Mouse (Mus musculus) erythroblast, embryonic 14.5 days (primary cell): ENCODE measurements around the gene Ankrd44.

Source experiments
- GATA1 ChIP-seq: IDR thresholded peaks from 2 replicates; pipeline ENCODE4 v1.6.1; 2012; ENCODE audit warnings: low read length, inconsistent platforms, mixed read lengths
- TAL1 ChIP-seq: IDR thresholded peaks from 3 replicates; pipeline ENCODE4 v1.6.1; 2012; ENCODE audit warnings: low read length, inconsistent platforms, mixed read lengths

- TF ChIP-seq TAL1 (no peak), GATA1 (no peak)
These were observed 54.9 kb downstream of the Ankrd44 start for GRCm38 (mm10) chr1:54871321-54871720.
